Mouse (Mus musculus): Measurements from ENCODE around the gene Hist1h1c.
"Not testable (repeated sequence)": the region's sequence is repeated elsewhere in the genome, so short reads cannot be mapped to it uniquely, and the experiment has no call there.

The Hist1h1c gene

DNA sequence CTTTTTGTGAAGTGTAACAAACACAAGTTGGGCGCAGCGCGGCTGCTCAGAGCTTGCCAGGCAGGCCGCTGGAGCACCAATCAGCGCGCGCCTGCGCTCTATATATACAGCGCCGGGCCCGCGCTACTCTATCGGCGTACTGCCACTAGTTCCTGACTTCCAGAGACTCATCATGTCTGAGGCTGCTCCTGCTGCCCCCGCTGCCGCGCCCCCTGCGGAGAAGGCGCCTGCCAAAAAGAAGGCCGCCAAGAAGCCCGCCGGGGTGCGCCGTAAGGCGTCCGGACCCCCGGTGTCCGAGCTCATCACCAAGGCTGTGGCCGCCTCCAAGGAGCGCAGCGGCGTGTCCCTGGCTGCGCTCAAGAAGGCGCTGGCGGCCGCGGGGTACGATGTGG lies at the start of gene Hist1h1c:
Gene Hist1h1c, plus strand, starts transcription at position 132 of the 392 bp plus-strand sequence.
- ATAC-seq (ENCODE audit: low TSS enrichment), result peak; percentile 88

DNA sequence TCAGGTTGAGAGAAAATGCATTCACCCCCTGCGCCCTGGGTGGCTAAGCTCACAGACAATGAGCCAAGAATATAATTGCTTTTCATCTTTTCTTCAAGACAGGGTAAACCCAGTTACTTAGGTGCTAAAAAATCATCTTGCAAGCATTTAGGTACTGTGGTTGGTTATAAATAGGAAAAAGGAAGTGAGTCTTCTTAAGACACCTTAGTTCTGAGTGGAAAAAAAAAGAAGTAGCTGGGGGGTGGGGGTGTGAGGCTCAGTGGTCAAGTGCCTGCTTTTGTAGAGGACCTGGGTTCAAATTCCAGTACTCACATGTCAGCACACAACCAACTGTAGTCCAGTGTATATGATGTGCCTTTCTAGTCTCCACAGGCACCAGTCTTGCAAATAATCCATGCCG lies 49.7 kb upstream of the Hist1h1c start:
- no peak for ATAC-seq (ENCODE audit: low TSS enrichment)

DNA sequence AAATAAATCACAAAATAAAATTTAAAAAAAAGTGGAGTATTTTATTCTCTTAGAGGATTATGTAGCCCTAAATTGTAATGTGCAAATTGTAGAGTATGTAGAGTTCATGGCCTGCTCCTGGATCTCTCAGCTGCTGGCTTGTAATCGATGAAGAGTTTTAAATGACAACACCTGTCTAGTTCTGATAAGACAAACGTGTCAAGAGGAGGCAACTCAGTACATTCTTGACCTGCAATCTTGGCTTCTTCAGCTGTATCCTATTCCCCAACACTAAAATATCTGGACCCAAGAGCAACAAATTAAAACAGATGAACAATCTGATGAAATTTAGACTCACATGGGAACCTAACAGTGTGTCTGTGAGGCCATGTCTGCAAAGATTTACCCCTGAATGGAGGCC lies 49.1 kb upstream of the Hist1h1c start:
- no peak for ATAC-seq (ENCODE audit: low TSS enrichment)

DNA sequence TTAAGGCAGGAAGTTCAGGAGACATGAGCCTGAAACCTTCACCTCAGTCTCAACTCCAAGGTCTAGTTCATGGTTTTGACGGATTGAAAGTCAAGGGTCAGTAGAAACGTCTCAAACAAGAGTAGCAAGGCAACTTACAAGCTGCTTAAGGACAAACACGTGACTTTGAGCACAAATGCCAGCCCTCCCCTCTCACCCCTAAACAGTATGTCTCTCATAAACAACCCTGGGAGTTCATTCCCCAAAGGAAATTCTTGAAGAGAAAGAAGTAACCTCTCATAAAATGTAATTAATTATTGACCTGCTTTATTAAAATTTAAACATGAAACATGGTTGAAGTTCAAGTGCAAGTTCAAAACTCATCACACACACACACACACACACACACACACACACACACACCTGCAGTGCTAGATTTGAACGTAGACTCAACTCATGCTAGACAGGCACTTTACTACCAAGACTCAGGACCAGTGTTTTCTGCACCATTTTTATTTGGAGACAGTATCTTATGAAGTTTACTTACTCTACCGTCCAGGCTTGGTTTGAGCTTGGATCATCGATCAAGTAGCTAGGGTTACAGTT lies 44.7 kb upstream of the Hist1h1c start:
- ATAC-seq (ENCODE audit: low TSS enrichment), result no peak

DNA sequence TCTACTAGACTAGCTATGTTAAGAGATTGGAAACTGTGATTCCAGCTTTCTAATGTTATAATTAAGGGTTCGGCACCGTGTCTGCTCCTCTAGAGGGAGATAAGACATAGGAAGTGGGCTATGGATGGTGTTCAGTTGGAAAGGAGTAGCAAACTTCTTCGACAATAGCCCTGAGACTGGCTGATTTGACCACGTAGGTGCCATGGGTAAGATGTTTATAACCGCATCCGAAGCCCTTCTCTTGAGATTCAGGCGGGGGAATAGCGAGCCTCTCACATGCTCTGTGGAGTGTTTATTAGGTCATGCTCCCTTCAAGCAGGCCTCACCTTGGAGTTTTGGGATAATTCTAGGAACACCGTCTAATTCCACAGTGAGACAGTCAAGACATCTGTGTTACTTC lies 43.7 kb upstream of the Hist1h1c start:
- no peak for ATAC-seq (ENCODE audit: low TSS enrichment)

DNA sequence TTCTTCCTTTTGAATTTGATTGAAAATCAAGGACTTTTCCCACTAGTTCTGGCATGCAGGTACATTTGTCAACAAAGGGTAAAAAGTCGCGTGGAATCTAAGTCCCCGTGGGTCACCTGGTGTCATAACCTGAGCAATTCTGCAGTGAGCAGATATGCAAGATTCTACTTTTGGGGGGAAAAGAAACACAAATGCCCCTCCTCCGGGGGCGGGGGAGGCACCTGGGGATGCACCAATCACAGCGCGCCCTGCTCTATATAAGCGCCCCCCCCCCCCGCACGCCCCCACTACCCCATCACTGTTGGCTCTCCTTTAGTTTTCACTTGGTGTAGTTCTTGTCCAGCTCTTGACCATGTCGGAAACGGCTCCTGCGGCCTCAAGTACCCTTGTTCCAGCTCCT lies 43.1 kb upstream of the Hist1h1c start, which contains the start of gene Hist1h1t:
Gene Hist1h1t, plus strand, starts transcription at position 301 of the 400 bp plus-strand sequence.
- no peak for ATAC-seq (ENCODE audit: low TSS enrichment)

DNA sequence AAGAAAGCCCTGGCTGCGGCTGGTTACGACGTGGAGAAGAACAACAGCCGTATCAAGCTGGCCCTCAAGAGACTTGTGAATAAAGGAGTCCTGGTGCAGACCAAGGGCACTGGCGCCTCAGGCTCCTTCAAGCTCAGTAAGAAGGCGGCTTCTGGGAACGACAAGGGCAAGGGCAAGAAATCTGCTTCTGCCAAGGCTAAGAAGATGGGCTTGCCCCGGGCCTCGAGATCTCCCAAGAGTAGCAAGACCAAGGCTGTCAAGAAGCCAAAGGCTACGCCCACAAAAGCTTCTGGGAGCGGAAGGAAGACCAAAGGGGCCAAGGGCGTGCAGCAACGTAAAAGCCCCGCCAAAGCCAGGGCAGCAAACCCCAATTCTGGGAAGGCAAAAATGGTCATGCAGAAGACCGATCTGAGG lies 42.5 kb upstream of the Hist1h1c start:
- ATAC-seq (ENCODE audit: low TSS enrichment), result no peak

DNA sequence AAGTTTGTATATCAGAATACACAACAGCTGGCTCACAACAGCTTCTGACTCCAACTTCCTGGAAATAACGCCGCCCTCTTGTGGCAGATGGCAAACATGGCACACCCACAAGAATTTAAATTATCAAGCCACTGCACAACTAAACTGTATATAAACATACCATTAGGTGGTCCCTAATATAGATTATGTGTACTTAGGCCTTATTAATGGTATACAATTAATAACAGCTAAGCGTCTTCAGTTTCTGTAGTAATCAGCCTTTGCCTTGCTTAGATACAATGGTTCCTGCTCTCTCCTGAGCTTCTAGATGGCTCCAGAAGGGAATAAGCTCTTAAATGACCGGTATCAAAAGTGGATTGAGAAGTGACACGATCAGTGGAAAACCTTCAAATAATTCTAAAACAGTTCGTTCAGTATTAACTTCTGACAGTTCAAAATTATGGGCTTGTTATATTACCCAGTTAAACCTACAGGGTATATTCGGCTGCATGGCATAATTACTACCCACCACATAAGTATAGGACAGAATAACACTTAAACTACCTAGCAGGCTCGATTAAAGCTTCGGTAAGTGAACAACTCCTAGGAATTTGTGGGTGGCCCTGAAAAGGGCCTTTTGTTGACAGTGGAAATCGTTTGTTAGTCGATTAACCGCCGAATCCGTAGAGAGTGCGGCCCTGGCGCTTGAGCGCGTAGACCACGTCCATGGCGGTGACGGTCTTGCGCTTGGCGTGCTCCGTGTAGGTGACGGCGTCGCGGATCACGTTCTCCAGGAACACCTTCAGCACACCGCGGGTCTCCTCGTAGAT lies 40.9 kb upstream of the Hist1h1c start:
- peak; percentile 48 for ATAC-seq (ENCODE audit: low TSS enrichment)

DNA sequence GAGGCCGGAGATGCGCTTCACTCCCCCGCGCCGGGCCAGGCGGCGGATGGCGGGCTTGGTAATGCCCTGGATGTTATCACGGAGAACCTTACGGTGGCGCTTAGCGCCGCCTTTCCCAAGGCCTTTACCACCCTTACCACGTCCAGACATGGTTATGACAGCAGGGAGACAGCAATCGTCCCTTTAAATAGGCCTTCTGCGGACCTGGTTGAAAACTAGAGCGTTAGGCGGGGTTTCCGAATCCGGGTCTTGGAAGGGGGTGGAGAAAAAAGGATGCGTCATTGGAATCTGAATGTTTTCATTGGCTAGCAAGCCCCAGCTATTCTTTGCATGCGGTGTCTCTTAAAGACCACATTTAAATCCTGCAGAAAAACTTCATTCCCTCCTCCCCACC lies 40.3 kb upstream of the Hist1h1c start, which contains the start of gene Hist1h4c:
Gene Hist1h4c, minus strand, starts transcription at position 155 of the 394 bp plus-strand sequence.
- ATAC-seq (ENCODE audit: low TSS enrichment), result peak; percentile 97

DNA sequence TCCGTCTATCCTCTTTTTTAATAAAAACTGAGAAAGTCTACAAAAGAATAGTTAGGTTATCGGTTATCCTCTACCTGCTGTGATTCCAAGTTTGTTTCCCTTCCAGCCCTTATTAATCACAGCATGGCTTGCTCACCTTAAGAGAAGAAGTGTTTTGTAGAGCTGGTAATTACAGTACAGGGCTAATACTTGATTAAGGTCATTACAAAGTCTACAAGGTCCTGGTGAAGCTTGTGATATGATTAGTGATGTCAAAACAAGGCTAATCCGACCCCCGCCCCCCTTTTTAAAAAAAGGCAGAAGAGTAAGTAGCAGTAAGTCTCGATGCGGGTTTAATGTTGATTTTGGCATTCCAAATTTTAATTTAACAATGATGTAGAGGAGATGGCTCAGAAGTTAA lies 39.6 kb upstream of the Hist1h1c start:
- no peak for ATAC-seq (ENCODE audit: low TSS enrichment)

DNA sequence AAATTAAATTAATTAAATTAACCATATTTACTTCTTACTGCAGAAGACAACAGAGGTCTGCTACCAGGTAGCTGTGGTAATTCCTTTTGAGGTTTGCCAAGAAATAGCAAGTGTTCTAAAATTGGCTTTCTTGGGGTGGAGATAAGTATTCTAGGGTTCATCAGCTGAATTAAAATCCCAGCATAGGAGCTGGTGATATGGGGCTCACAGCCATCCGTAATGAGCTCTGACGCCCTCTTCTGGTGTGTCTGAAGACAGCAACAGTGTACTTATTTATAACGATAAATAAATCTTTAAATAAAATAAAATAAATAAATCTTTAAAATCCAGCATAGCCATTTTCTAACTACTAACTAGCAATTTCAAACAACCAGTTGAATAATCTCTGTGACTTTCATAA lies 38.8 kb upstream of the Hist1h1c start:
- ATAC-seq (ENCODE audit: low TSS enrichment), result no peak

DNA sequence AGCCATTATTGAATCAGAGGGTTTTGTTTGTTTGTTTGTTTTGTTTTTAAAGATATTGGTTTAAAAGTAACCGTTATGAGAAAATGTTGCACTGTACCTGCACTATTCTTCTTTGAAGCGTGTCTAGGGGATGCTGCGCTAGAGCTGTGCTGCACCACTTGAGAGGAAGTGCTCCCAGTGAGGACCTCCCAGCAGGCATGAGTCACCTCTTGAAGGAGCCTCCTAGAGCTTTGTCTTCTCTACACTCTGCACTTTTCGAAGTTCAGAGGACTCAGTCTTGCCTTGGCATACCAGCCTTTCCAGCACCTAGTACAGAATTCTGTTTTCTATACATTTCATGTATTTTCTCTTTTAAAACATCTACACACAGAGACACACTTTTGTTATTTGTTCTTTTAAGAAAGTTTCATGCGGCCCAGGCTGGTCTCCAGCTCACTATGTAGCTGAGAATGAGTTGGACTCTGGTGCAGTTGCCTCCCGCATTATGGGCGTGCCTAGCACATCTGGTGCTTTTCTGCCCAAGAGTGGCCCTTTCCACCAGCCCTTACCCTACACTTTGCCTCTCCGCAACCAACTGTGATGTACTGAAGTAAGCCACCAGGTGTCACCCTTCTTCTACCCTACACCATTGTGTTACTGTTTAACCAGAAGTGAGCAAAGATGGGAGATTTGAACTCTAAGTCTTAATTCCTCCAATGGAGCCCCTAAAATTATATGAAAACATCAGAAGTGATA lies 37.7 kb upstream of the Hist1h1c start:
- ATAC-seq (ENCODE audit: low TSS enrichment), result peak; percentile 66

DNA sequence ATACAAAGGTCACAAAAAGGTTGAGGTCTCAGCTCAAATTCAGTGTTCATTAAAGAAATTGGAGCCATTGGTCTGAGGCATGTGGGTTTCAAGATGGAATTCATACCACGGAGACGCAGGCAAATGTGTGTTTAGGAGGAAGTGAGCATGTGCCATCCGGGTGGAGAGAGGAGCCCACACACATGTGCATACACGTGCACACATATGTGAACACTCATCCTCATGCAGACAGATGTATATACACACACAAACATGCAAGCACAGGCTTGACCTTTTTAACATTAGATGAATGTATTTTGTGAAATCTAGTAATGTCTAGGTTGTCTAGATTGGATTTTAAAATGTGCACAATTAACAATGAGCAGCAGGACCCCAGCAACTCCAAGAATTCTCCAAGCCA lies 36.4 kb upstream of the Hist1h1c start:
- ATAC-seq (ENCODE audit: low TSS enrichment), result no peak

DNA sequence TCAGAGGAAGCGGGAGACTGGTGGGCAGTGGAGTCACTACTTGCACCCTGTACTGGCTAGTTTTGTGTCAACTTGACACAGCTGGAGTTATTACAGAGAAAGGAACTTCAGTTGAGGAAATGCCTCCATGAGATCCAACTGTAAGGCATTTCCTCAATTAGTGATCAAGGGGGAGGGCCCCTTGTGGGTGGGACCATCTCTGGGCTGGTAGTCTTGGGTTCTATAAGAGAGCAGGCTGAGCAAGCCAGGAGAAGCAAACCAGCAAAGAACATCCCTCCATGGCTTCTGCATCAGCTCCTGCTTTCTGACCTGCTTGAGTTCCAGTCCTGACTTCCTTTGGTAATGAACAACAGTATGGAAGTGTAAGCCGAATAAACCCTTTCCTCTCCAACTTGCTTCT lies 35.8 kb upstream of the Hist1h1c start:
- ATAC-seq (ENCODE audit: low TSS enrichment), result not testable (repeated sequence)

DNA sequence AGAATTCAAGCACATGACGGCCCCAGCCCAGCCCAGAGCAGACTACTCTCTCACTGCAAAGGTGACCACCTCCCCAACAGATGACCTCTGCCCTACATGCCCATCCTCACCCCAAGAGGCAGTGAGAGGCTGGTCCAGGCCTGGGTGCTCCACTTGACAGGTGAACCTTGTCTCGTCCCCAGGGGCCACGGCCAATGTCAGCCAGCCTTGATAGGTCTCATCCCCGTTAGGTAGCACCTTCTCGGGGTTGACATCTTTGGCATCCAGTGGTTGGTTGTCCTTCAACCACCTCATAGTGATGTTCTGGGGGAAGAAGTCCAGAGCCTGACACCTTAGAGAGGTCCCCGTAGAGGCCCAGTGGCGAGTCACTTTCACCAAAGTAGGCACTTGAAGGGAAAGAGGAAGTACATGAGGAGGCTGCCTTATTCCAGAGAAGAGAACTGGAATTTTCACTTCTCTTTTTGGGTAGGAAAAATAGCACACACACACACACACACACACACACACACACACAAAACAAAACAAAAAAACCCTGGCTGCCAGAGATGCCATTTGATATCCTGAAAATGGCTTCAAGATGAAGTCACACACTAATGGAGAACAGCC lies 32.8 kb upstream of the Hist1h1c start:
- no peak for ATAC-seq (ENCODE audit: low TSS enrichment)

DNA sequence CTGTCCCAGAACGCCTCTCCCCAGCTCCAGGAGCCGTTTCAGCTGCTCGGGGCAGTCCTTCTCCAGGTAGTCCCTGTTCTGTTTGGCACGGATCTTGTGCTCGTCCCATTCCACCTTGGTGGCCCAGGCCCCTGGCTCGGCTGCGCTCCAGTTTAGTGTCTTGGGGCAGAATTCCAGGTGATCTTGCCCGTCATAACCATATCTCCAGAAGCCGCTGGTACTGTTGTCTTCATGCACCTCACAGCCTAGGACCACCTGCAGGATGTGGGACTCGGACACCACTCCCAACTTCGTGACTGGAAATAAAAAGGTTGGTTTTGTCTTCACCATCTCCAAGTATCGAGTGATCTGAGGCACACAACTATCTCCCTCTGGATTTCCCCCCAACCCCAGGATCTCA lies 31.8 kb upstream of the Hist1h1c start:
- ATAC-seq (ENCODE audit: low TSS enrichment), result no peak

DNA sequence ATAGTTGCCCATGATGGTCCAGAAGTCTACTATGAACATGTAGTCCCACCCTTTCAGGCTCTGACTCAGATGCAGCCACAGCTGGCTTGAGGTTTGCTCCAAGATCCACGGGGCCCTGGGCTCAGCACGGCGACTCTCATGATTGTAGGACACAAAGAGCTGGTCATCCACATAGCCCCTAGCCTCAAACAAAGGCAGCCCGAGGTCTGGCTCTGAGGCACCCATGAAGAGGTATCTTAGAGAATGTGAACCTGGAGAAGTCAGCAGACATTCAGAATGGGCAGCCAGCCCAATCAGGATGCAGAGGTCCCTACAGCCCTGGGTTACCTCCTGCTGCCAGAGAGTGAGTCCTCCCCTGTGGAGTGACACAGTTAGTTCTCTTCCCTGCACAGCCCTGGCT lies 30.6 kb upstream of the Hist1h1c start:
- no peak for ATAC-seq (ENCODE audit: low TSS enrichment)

DNA sequence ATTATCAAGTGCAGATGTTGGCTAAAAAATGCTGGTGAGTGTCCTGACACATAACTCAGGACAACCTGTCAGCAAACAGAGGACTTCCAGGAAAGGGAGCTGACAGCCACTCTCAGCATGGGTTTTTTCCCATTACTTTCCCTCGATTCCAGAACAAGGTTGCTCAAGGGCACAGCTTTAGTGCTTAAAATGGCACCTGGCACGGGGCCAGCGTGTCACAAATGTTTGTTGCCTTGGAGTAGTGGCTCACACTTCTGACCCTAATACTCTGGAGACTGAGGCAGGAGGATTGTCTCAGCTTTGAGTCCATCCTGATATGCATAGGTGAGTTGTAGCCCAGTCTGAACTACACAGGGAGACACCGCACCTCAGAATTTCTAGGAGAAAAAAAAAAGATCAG lies 30.0 kb upstream of the Hist1h1c start:
- ATAC-seq (ENCODE audit: low TSS enrichment), result no peak

DNA sequence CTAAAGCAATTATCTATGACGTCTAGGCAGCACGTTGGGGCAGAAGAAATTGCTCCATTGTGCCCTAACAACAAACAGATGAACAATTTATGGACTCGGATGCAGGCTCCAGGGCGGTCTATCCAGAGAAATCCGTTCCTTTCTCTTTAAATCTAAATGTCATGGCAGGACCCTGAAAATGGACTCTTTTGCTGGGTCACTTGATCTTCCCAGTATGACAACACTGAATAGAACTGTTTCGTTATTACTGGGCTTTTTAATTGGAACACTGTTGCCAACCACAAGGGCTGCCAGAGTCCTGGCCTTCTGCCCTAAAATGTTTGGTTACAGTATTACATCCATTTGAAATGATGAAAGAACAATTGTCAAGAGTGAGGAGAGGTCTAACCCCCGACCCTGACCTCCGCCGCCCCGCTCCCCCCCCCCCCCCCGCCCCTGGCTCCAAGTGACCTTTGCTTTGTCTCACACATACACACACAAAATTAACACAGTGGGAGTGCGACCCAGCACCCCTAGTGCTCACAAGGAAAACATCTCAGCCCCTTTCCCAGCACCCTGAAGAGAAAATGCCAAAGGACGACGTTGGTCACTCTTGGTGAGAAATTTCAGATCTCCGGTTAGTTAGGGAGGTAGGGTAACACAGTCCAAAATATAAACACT lies 28.8 kb upstream of the Hist1h1c start:
- ATAC-seq (ENCODE audit: low TSS enrichment), result no peak; the same call in 1 of the 2 replicates

DNA sequence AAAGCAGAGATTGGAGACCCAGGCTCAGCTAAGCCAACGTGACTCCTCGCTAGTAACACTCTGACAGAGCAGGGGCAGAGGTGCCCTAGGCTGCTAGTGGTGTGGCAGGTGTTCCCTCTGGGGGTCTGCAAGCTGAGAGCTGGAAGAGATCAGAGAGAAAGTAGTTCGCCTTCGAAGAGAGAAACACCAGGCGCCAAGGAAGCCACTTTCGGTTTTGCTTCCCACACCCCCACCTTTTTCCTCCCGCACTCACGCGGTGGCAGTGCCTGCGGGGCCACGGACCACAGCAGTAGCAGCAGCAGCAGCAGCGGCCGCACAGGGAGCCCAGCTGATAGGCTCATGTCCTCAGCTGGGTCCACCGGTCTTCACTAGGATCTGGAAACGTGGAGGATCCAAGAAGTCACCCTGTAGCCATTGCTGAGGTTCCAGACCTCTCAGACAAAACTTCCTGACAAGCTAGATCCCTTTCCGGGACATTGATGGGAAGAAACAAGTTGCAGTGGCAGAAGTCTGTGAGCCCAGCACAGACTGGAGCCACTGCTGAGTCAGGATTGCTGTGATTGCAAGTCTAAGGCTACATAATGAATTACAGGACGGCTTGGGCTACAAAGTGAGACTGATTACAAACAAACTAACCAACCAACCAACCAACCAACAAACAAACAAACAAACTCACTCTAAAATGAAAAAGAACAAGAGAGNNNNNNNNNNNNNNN lies 28.1 kb upstream of the Hist1h1c start, which contains the start of gene Hfe:
Gene Hfe, minus strand, starts transcription at position 481 of the 716 bp plus-strand sequence.
- ATAC-seq (ENCODE audit: low TSS enrichment), result peak; percentile 98

All from frontal cortex, adult (tissue).